Mouse (Mus musculus) right cerebral cortex, postnatal 25 days (tissue): ENCODE results near the gene Catsperz.
A peak's percentile ranks its signal among the peaks of the same experiment; 100 is the strongest.

ENCODE experiments used
- DNase-seq: peaks from one replicate; pipeline ENCODE4 v3.0.0; 2022

The Catsperz gene

GRCm38 (mm10) chr19:6943709-6944108 lies 18.5 kb upstream of the Catsperz start:
- DNase-seq, result no peak

GRCm38 (mm10) chr19:6942764-6943163 lies 17.6 kb upstream of the Catsperz start:
- DNase-seq, result no peak

GRCm38 (mm10) chr19:6942249-6942691 lies 17.1 kb upstream of the Catsperz start, which contains the start of gene Gpr137:
Gpr137 (minus strand) TSS chr19:6942480.
- DNase-seq, result peak; percentile 92

- DNase-seq, result peak; percentile 94
Observed at GRCm38 (mm10) chr19:6941372-6942248, 16.4 kb upstream of the Catsperz start, which contains the start of gene Bad. Bad (plus strand) TSS chr19:6941861.

GRCm38 (mm10) chr19:6940396-6941351 lies 15.5 kb upstream of the Catsperz start:
- no peak for DNase-seq

- no peak for DNase-seq
Observed at GRCm38 (mm10) chr19:6939106-6940002, 14.2 kb upstream of the Catsperz start.

GRCm38 (mm10) chr19:6937541-6938465 lies 12.6 kb upstream of the Catsperz start:
- DNase-seq, result no peak

- no peak for DNase-seq
Observed at GRCm38 (mm10) chr19:6936299-6936698, 11.1 kb upstream of the Catsperz start.

GRCm38 (mm10) chr19:6934195-6934977 lies 9.2 kb upstream of the Catsperz start, which contains the start of gene Kcnk4:
Kcnk4 (minus strand) TSS chr19:6934515.
- DNase-seq, result no peak

GRCm38 (mm10) chr19:6933436-6934194 lies 8.4 kb upstream of the Catsperz start:
- peak; percentile 61 for DNase-seq

GRCm38 (mm10) chr19:6933102-6933435 lies 7.9 kb upstream of the Catsperz start:
- no peak for DNase-seq

- DNase-seq, result no peak
Observed at GRCm38 (mm10) chr19:6932018-6932417, 6.8 kb upstream of the Catsperz start.

GRCm38 (mm10) chr19:6931002-6931401 lies 5.8 kb upstream of the Catsperz start:
- DNase-seq, result no peak

- DNase-seq, result no peak
Observed at GRCm38 (mm10) chr19:6928080-6928479, 2.9 kb upstream of the Catsperz start.

- no peak for DNase-seq
Observed at GRCm38 (mm10) chr19:6926559-6927255, 1.5 kb upstream of the Catsperz start.

- DNase-seq, result no peak
Observed at GRCm38 (mm10) chr19:6925611-6926329, 590 bp upstream of the Catsperz start.

GRCm38 (mm10) chr19:6924461-6925306 lies 496 bp downstream of the Catsperz start:
- peak; percentile 80 for DNase-seq
